Mouse (Mus musculus): ENCODE data around the gene Zfp598.

DNA sequence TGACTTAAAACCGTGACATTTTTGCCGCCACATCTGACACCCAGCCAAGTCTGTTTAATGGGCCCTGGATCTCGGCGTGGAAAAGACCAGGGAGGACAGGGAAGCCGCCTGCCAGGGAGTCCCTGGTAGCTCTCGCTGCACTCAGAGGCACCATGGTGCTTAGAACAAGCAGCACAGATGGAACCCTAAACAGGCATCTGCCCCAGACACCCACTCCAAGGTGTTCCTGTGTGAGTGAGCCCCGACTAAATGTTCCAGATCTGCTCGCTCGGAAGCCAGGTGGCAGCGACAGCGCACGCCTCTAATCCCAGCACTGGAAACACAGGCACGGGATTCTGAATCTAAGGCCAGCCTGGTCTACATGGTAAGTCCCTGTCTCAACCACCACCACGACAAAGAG is 39.4 kb upstream of the Zfp598 start:
- TF ChIP-seq GATA1 (IDR thresholded peaks at IDR 0.05; ENCODE audit: low read length) (no peak), TAL1 (IDR thresholded peaks at IDR 0.05; ENCODE audit: low read length) (no peak)

Data from erythroblast, embryonic 14.5 days (primary cell).